Mouse (Mus musculus) liver, postnatal 0 days (tissue): ENCODE results near the gene Tnfsf9. TPM values are rescaled to one million over a fixed set of nuclear protein-coding genes. Genes with fewer than 3 reads are reported as not detected.

ENCODE experiments used
- ATAC-seq: fragments of 200-750 bp; cut with Nextera tagmentation; 2 replicates; pipeline ENCODE4 v1.8.0; 2017; ENCODE audit warnings: mild to moderate bottlenecking, moderate library complexity
- DNase-seq: peaks from one replicate; pipeline ENCODE4 v3.0.0-alpha.2; 2016
- H3K27ac ChIP-seq: fragments of 300-500 bp; sonication (generic); 2 replicates; pipeline ENCODE4 v1.5.1; 2014; ENCODE audit warnings: antibody characterized with exemption, moderate library complexity, mild to moderate bottlenecking, low read depth
- H3K27me3 ChIP-seq: fragments of 300-500 bp; sonication (generic); 2 replicates; pipeline ENCODE4 v1.6.1; 2014; ENCODE audit warnings: low read length, control low read depth, mixed read lengths; ENCODE audit not compliant: insufficient read depth
- H3K36me3 ChIP-seq: fragments of 300-500 bp; sonication (generic); replicated peaks from 2 replicates; pipeline ENCODE4 v1.6.1; 2014; ENCODE audit warnings: mild to moderate bottlenecking, control low read depth, low read length, moderate library complexity, mixed read lengths; ENCODE audit not compliant: insufficient read depth
- H3K4me1 ChIP-seq: fragments of 300-500 bp; sonication (generic); 2 replicates; pipeline ENCODE4 v1.6.1; 2014; ENCODE audit warnings: antibody characterized with exemption, mild to moderate bottlenecking, control low read depth; ENCODE audit not compliant: insufficient read depth
- H3K4me2 ChIP-seq: fragments of 300-500 bp; sonication (generic); 2 replicates; pipeline ENCODE4 v1.6.1; 2014; ENCODE audit warnings: low read depth, mild to moderate bottlenecking, low read length, moderate library complexity, mixed read lengths
- H3K4me3 ChIP-seq: fragments of 300-500 bp; sonication (generic); 2 replicates; pipeline ENCODE4 v1.5.1; 2014; ENCODE audit warnings: low read depth, low read length
- H3K9ac ChIP-seq: fragments of 300-500 bp; sonication (generic); replicated peaks from 2 replicates; pipeline ENCODE4 v1.6.1; 2014; ENCODE audit warnings: mild to moderate bottlenecking, moderate library complexity
- H3K9me3 ChIP-seq: fragments of 300-500 bp; sonication (generic); 2 replicates; pipeline ENCODE4 v1.6.1; 2016; ENCODE audit warnings: mild to moderate bottlenecking, control low read depth, low read length, mixed read lengths
- CTCF ChIP-seq: sonication (generic); IDR thresholded peaks from 2 replicates; pipeline ENCODE4 v1.5.1; 2016; ENCODE audit warnings: antibody characterized with exemption, low read depth
- EP300 ChIP-seq: IDR thresholded peaks from 2 replicates; pipeline ENCODE4 v1.6.1; 2016; ENCODE audit warnings: antibody characterized with exemption, low read depth, mild to moderate bottlenecking
- WGBS: fragments of 180-500 bp; shearing (Covaris S2); extraction: QIAGEN DNeasy Blood & Tissue Kit; methylation state at CpG from one replicate; pipeline ENCODE4 v1.1.7; 2014; ENCODE audit not compliant: insufficient replicate concordance; 5-methylcytosine and 5-hydroxymethylcytosine counted together
- polyA plus RNA-seq: library from polyadenylated mRNA; unstranded; fragments of >200 nt; fragmentation: Nextera tagmentation; extraction: Ambion mirVana; gene quantifications from 2 replicates; pipeline ENCODE4 v1.2.1, GENCODE M21; 2015

Gene Tnfsf9
- polyA plus RNA-seq, 1 experiment from 2014 or later: 0.56 TPM

DNA sequence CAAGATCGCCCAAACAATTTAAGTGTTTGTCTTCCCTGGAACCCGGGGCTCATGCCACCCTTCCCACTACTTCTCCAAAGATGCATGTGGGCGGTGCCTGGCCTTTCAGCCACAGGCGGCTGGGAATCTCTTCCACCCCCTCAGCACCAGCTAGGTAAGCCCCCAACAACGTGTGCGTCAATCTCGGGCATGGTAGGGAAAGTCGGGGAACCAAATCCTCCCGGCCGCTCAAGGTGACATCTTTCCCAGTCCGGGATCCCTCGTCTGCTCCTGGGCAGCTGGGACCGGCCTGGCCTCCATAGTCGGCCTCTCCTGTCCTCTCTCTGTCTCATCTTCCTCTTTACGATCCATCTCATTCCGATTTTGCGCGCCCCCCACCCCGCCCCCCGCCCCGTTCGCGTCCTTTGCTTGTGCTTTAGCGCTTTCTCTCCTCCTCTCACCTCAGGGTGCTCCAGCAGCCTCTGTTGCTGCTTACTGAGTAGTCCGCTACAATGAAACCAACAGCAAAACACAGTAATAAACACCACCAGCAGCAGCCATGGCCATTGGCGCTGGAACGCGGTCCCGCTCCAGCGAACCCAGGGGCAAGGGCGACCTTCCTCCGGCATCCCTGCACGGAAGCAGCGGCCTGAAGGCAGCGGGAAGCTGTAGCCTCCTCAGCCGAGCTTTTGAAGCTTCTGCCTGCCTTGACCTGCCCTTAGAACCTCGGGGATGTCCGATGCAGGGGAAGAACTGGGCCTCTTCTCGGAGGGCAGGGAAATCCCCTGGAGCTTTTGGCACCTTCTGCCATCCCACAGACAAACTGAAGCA lies 44.1 kb downstream of the Tnfsf9 start, which contains the start of gene Cd70:
Gene Cd70 (minus strand): TSS at position 784 of the 810 bp plus-strand sequence.
- H3K36me3 ChIP-seq: no peaks in the 10 kb centered on the region
- no peaks in the 10 kb centered on the region for H3K4me1 ChIP-seq
- peaks cover 48% of the 10 kb centered on the region for H3K27me3 ChIP-seq
- H3K27ac ChIP-seq: no peak within 1 kb of the TSS
- H3K4me2 ChIP-seq: no peak within 1 kb of the TSS
- ATAC-seq: no peak
- 5% methylated on average over 39 of the region's 39 CpGs for WGBS
- 0 out of 2 replicates have a peak, but pooled peaks cover 5% of the 10 kb centered on the region for H3K9me3 ChIP-seq
- no peak for TF ChIP-seq CTCF
- no peak for TF ChIP-seq EP300
- no peak for DNase-seq
- H3K9ac ChIP-seq: no peak within 1 kb of the TSS
- H3K4me3 ChIP-seq: no peak within 1 kb of the TSS

DNA sequence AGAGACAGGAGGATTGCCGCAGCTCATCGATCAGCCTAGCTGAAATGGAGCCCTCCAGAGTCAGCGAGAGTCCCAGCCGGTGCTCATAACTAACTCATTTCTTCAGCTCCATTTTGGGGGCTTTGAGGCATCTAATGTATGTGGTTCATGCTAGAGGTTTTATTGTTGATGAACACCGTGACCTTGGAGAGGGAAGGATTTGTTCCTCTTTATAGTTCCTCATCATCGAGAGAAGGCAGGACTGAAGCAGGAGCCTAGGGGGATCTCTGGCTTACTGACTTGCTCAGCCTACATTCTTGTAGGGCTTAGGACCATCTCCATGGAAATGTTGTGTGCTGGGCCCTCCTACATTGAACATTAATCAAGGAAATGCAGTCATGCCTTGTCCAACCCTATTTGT lies 47.9 kb downstream of the Tnfsf9 start:
- 72% methylated on average over 6 of the region's 6 CpGs for WGBS
- H3K4me1 ChIP-seq: no peaks in the 10 kb centered on the region
- no peak for ATAC-seq

GRCm38 (mm10) chr17:57153787-57154186 lies 48.7 kb downstream of the Tnfsf9 start:
- 74% methylated on average over 4 of the region's 4 CpGs for WGBS
- no peak overlapping the region for H3K9ac ChIP-seq

More for the DNA sequence above, 47.9 kb downstream of the Tnfsf9 start:
- H3K4me2 ChIP-seq: no peak overlapping the region
- H3K36me3 ChIP-seq: no peaks in the 10 kb centered on the region
- DNase-seq: no peak
- H3K4me3 ChIP-seq: no peak overlapping the region
- no peak overlapping the region for H3K27ac ChIP-seq
- no peak for TF ChIP-seq CTCF
- TF ChIP-seq EP300: no peak
- peaks cover 31% of the 10 kb centered on the region for H3K27me3 ChIP-seq
- H3K9me3 ChIP-seq: 0 out of 2 replicates have a peak, but pooled peaks cover 5% of the 10 kb centered on the region
- no peak overlapping the region for H3K9ac ChIP-seq

More at GRCm38 (mm10) chr17:57153787-57154186, 48.7 kb downstream of the Tnfsf9 start:
- Histone ChIP-seq H3K9me3 (0 out of 2 replicates have a peak, but pooled peaks cover 5% of the 10 kb centered on the region), H3K27me3 (peaks cover 23% of the 10 kb centered on the region), H3K27ac (no peak overlapping the region), H3K36me3 (no peaks in the 10 kb centered on the region), H3K4me1 (no peaks in the 10 kb centered on the region), H3K4me2 (no peak overlapping the region), H3K4me3 (no peak overlapping the region)
- ATAC-seq (no peak), DNase-seq (no peak)
- TF ChIP-seq EP300 (no peak), CTCF (no peak)

Other genes with a start within 250 kb of the Tnfsf9 start
- not detected in 2 replicates for gene Acsbg2, start 230.9 kb upstream of the Tnfsf9 start, polyA plus RNA-seq
- 0.04 TPM in 1 of 2 replicates, not detected in the other for gene 1700061G19Rik, start 229.8 kb upstream of the Tnfsf9 start, polyA plus RNA-seq
- gene Mllt1, start 169.9 kb upstream of the Tnfsf9 start, polyA plus RNA-seq: 4.6 and 4.8 TPM in 2 replicates
- not detected in 2 replicates for gene Acer1, start 123.2 kb upstream of the Tnfsf9 start, polyA plus RNA-seq
- 68.2 and 71.3 TPM in 2 replicates for gene Clpp, start 115.0 kb upstream of the Tnfsf9 start, polyA plus RNA-seq
- 22.9 and 23.9 TPM in 2 replicates for gene Alkbh7, start 108.0 kb upstream of the Tnfsf9 start, polyA plus RNA-seq
- gene Pspn, start 105.3 kb upstream of the Tnfsf9 start, polyA plus RNA-seq: not detected in 2 replicates
- gene Gtf2f1, start 94.0 kb upstream of the Tnfsf9 start, polyA plus RNA-seq: 26.7 and 31.3 TPM in 2 replicates
- gene Gm17949, start 93.9 kb upstream of the Tnfsf9 start, polyA plus RNA-seq: 0.09 and 0.18 TPM in 2 replicates
- gene Khsrp, start 73.8 kb upstream of the Tnfsf9 start, polyA plus RNA-seq: 14.6 and 16.6 TPM in 2 replicates
- not detected in 2 replicates for gene Slc25a41, start 63.7 kb upstream of the Tnfsf9 start, polyA plus RNA-seq
- gene Crb3, start 46.2 kb upstream of the Tnfsf9 start, polyA plus RNA-seq: 33.0 and 39.9 TPM in 2 replicates
- gene Slc25a23, start 45.5 kb upstream of the Tnfsf9 start, polyA plus RNA-seq: 12.7 and 12.8 TPM in 2 replicates
- gene Dennd1c, start 26.8 kb upstream of the Tnfsf9 start, polyA plus RNA-seq: 3.5 and 4.9 TPM in 2 replicates
- 0.23 and 0.30 TPM in 2 replicates for gene Tubb4a, start 17.5 kb upstream of the Tnfsf9 start, polyA plus RNA-seq
- gene Cd70, start 44.5 kb downstream of the Tnfsf9 start, polyA plus RNA-seq: not detected in 2 replicates
- 1.7 and 1.9 TPM in 2 replicates for gene Tnfsf14, start 88.9 kb downstream of the Tnfsf9 start, polyA plus RNA-seq
- 1,136 and 1,364 TPM in 2 replicates for gene C3, start 122.8 kb downstream of the Tnfsf9 start, polyA plus RNA-seq
- 9.0 and 9.2 TPM in 2 replicates for gene Gpr108, start 143.1 kb downstream of the Tnfsf9 start, polyA plus RNA-seq
- 9.3 TPM in 2 replicates for gene Trip10, start 144.1 kb downstream of the Tnfsf9 start, polyA plus RNA-seq
- gene Vav1, start 173.8 kb downstream of the Tnfsf9 start, polyA plus RNA-seq: 13.1 and 14.1 TPM in 2 replicates